Mouse (Mus musculus) layer of hippocampus, postnatal 14 days (tissue): ENCODE data around the gene Psmd10. TPM values are rescaled to one million over a fixed set of nuclear protein-coding genes. Genes with fewer than 3 reads are reported as not detected.

Experiments used
- DNase-seq, 2 experiments: peaks; one replicate each; pipeline ENCODE4 v3.0.0; 2021 to 2022; ENCODE audit warnings: low spot score in 2 of 2, mixed read lengths in 1 of 2
- long read RNA-seq, 2 experiments: library from polyadenylated mRNA; stranded (forward); transcript quantifications; one replicate each; pipeline ENCODE4 v2.0.0; 2021
- total RNA-seq, 2 experiments: library from RNA; stranded (reverse); gene quantifications; 2 replicates each; pipeline ENCODE4 v1.2.3; 2021

The Psmd10 gene
- total RNA-seq = 10 to 100 TPM; 15.4 to 17.1 TPM
- long read RNA-seq, experiment 1, transcript Psmd10-202 (5 exons, 1,390 nt) = major isoform, 7 of 11 reads
- long read RNA-seq, experiment 1, partial matches to known transcripts = 0 of 11 reads
- long read RNA-seq, experiment 1, other reads (novel, unspliced or antisense) = 0 of 11 reads
- long read RNA-seq, experiment 2, transcript Psmd10-201 (5 exons, 1,430 nt) = major isoform, 25 of 35 reads
- long read RNA-seq, experiment 2, transcript Psmd10-202 (5 exons, 1,390 nt) = minor isoform, 9 of 35 reads
- long read RNA-seq, experiment 2, partial matches to known transcripts = 0 of 35 reads
- long read RNA-seq, experiment 2, other reads (novel, unspliced or antisense) = 1 of 35 reads

DNA sequence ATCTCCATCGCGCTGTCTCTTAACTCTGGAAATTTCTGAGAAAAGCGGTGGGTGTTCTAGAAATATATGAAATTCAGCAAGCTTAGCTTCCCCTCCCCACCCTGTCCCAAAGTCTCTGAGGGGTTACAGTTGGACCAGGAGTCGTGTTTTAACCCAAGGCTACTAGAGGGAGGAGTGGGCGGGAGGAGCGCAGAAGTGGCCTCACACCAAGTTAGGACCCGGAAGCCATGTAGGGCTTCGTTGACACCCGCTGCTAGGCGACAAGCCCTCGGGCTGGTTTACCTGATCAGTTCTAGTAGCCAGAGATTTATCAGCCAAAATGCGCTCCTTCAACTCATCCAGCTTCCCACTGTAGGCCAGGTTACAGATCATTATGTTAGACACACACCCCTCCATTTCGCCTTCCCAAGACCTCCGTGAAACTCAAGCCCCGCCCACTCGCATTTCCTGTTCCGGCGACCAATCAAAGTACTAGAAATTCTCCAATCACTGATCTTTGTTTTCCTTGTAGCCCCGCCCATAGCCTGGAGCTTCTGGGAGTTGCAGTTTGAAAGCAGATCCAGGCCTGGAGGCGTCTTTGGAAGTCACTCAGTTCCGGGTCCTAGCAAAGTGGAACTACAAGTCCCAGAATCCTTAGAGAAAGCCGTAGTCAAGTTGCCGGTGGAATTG lies at the start of gene Psmd10, which contains the start of gene Atg4a:
Psmd10 (minus strand) TSS at position 457 of the 669 bp plus-strand sequence.
Atg4a (plus strand) TSS at position 636 of the 669 bp plus-strand sequence.
- peak; percentile 79 to 95 for DNase-seq

DNA sequence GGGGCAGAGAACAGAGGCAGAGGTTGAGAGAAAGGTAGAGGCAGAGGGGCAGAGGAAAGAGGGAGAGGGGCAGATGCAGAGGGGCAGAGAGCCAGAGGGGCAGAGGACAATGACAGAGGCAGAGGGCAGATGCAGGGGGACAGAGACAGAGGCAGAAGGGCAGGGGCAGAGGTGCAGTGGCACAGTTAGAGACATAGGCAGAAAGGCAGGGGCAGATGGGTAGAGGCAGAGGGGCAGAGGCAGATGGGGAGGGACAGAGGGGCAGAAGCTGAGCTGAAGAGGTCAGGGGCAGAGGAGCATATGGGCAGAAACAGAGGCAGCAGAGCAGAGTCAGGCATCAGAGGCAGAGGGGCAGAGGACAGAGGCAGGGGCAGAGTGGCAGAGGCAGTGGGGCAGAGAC lies 42.4 kb upstream of the Psmd10 start:
- no peak for DNase-seq

- no peak for DNase-seq
These were observed 41.5 kb upstream of the Psmd10 start for GRCm38 (mm10) chrX:140997912-140998545.

DNA sequence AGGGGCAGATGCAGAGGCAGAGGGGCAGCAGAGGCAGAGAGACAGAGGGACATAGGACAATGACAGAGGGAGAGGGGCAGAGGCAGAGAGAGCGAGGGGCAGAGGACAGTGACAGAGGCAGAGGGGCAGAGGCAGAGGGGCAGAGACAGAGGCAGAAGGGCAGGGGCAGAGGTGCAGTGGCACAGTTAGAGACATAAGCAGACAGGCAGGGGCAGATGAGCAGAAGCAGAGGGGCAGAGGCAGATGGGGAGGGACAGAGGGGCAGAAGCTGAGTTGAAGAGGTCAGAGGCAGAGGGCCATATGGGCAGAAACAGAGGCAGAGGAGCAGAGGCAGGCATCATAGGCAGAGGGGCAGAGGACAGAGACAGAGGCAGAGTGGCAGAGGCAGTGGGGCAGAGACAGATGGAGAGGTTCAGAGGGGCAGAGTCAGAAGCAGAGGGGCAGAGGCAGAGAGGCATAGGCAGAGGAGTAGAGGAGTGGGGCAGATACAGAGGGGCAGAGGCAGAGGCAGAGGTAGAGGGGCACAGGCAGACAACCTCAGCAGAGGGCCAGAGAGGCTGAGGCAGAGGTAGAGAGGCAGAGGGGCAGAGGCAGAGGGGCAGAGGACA lies 40.5 kb upstream of the Psmd10 start:
- no peak for DNase-seq

- DNase-seq = no peak
These were observed 28.7 kb upstream of the Psmd10 start for GRCm38 (mm10) chrX:140985256-140985655.

- no peak for DNase-seq
These were observed 28.3 kb upstream of the Psmd10 start for GRCm38 (mm10) chrX:140984795-140985194.

- DNase-seq = no peak
These were observed 26.9 kb upstream of the Psmd10 start for GRCm38 (mm10) chrX:140983206-140983960.

GRCm38 (mm10) chrX:140980163-140980562 lies 23.6 kb upstream of the Psmd10 start:
- no peak for DNase-seq

- peak in 1 of 2 experiments; percentile 43 for DNase-seq
These were observed 23.0 kb upstream of the Psmd10 start for GRCm38 (mm10) chrX:140979546-140979945.

- DNase-seq = no peak
These were observed 22.4 kb upstream of the Psmd10 start for GRCm38 (mm10) chrX:140978943-140979342.

GRCm38 (mm10) chrX:140956959-140957358 lies 431 bp upstream of the Psmd10 start:
- DNase-seq = no peak

GRCm38 (mm10) chrX:140953618-140954017 lies 2.9 kb downstream of the Psmd10 start:
- no peak for DNase-seq

DNA sequence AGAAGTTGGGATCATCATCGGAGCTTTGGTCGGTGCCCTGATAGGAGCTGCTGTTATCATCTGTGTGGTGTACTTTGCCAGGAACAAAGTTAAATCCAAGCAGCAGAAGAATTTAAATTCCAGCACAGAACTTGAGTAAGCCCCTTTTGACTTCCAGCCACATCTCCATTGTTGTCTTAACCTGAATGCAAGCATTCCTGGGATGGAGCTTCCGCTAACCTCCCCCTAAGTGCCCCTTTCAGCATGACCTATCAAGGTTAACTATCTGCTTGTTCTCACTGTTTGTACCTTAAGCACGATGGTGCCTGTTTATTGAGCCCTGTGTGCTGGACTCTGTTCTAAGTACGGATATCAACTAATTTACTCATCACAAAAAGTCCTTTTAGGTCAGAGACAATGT lies 20.3 kb downstream of the Psmd10 start:
- DNase-seq = no peak

- no peak for DNase-seq
These were observed 23.3 kb downstream of the Psmd10 start for GRCm38 (mm10) chrX:140933263-140933662.

DNA sequence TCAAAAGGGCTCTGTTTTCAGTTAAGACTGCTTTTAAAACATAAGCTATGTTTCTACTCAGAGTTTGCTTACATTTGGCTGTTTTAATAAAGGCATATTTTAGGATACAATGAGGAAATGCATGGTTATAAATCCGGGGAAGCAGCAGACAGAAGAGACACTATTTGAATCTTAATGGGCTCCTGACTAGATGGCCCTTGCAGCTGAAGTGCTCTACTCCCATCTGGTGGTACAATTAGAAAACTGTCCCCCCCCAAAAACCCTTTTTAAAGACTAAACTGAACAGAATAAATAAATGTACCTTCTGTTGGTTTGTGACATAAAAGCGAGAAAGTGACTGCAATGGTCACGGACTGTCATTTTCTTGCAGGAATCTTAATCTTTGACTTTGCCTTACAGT lies 24.5 kb downstream of the Psmd10 start:
- peak in 1 of 2 experiments; percentile 35 for DNase-seq

DNA sequence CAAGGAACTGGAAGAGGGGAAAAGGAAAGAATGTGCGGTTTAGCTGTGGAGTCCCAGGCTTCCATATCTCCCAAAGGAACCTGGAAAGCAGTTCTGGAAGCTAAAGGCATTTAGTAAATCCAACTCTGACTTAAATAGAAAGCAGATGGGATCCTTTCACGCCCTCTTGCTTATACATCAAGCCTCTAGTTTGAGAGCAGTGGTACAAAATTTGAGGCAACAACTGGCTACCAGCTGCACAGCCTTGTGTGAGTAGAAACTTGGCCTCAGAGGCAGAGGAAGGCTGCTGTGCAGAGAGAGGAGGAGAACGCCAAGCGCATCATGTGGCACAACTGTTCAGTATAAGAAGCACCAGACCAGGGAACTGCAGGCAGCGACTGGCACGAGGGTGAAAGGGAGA lies 35.2 kb downstream of the Psmd10 start:
- no peak for DNase-seq

GRCm38 (mm10) chrX:140907360-140907759 lies 49.2 kb downstream of the Psmd10 start, which contains the start of gene Vsig1:
Gene Vsig1 (plus strand): TSS chrX:140907608.
- no peak for DNase-seq

GRCm38 (mm10) chrX:140903487-140903886 lies 53.0 kb downstream of the Psmd10 start:
- no peak for DNase-seq
